Mouse (Mus musculus): ENCODE results near the gene Bzw1.

DNA sequence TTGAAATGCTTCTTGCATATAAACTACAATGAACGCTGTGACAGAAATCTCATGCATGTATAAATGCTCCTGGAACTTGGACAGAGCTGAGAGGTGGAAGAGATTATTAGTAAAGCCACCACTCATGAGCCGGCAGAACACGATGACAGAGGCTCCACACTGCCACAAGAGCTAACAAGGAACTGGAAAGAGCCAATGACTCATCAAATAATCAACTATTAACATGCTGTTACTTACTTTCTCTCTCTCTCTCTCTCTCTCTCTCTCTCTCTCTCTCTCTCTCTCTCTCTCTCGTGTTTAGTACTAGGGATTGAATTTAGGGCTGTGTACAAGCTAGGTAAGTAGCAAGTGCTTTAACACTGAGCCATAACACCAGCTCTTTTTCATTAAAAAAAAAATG is 48.8 kb upstream of the Bzw1 start:
- TF ChIP-seq CTCF (IDR thresholded peaks at IDR 0.05; ENCODE audit: extremely low read depth, insufficient read depth, insufficient read length, insufficient replicate concordance) (no peak), POLR2A (IDR thresholded peaks at IDR 0.05; ENCODE audit: low read depth, low read length) (no peak)
